In the genomic region with DNA sequence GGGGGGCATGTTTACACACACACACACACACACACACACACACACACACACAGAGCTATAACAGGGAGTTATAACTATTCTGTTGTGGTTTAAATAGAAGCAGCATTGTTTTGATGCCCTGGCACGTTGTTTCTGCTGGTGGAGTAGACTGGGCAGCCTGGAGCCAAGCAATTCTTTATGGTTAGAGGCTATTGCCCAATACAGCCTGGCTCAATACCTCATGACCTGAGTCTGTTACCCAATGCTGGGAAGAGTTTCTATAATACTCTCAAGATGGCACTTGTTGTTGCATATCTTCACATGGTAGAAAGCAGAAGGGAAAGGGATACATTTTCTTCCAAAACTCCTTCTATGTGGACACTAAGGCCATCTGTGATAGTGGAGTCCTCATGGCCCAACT, we compare ENCODE assay signal across 11 mouse cellular contexts.
"Had no signal": no experiment of that assay in that cellular context is flagged by ENCODE, and none has a peak within 500 bp of the region (broad histone marks: within the 10 kb centered on the region; RNA-seq: fewer than 3 reads in every experiment).

No protein-coding gene starts in this region.

- ATAC-seq: intestine, postnatal 0 days; liver, postnatal 0 days had no signal

- H3K4me2 ChIP-seq: limb, embryonic 12.5 days; liver, embryonic 13.5 days; lung, embryonic 15.5 days; midbrain, embryonic 12.5 days had no signal

- H3K36me3 ChIP-seq: limb, embryonic 12.5 days; liver, embryonic 13.5 days; lung, embryonic 15.5 days; midbrain, embryonic 12.5 days had no signal

- H3K27me3 ChIP-seq: limb, embryonic 12.5 days; liver, embryonic 13.5 days; lung, embryonic 15.5 days; midbrain, embryonic 12.5 days had no signal

- H3K9ac ChIP-seq: limb, embryonic 12.5 days; liver, embryonic 13.5 days; liver, postnatal 0 days; lung, embryonic 15.5 days; midbrain, embryonic 12.5 days had no signal

- DNase-seq: kidney, adult 8-10 months; kidney, postnatal 25 days; liver; liver, embryonic 13.5 days; liver, postnatal 0 days; lung, postnatal 14 days; right cerebral cortex, postnatal 25 days had no signal

- H3K4me3 ChIP-seq: limb, embryonic 12.5 days; liver, embryonic 13.5 days; lung, embryonic 15.5 days; midbrain, embryonic 12.5 days had no signal

- H3K27ac ChIP-seq: limb, embryonic 12.5 days; liver, embryonic 13.5 days; lung, embryonic 15.5 days; midbrain, embryonic 12.5 days had no signal

- H3K9me3 ChIP-seq: limb, embryonic 12.5 days; liver, embryonic 13.5 days; lung, embryonic 15.5 days; midbrain, embryonic 12.5 days had no signal

- H3K4me1 ChIP-seq: limb, embryonic 12.5 days; liver, embryonic 13.5 days; lung, embryonic 15.5 days; midbrain, embryonic 12.5 days had no signal
